Mouse (Mus musculus): Measurements from ENCODE around the gene Rgs3. TPM values are rescaled to one million over a fixed set of nuclear protein-coding genes. Genes with fewer than 3 reads are reported as not detected.

Rgs3 gene
- polyA plus RNA-seq, 1 experiment from 2014 or later, result 49.0 TPM

- Histone ChIP-seq H3K4me3 (no peak overlapping the region), H3K9ac (no peak overlapping the region), H3K9me3 (replicated peaks) (no peaks in the 10 kb centered on the region), H3K27me3 (no peaks in the 10 kb centered on the region), H3K36me3 (ENCODE audit: poor library complexity, severe bottlenecking) (no peaks in the 10 kb centered on the region), H3K4me2 (no peak overlapping the region), H3K4me1 (peaks cover 24% of the 10 kb centered on the region), H3K27ac (no peak overlapping the region)
- ATAC-seq, result peak; percentile 75
- WGBS, result 67% methylated on average over 9 of the region's 9 CpGs
Observed at GRCm38 (mm10) chr4:62737983-62738695, 178.5 kb downstream of the Rgs3 start.

- Histone ChIP-seq H3K9me3 (replicated peaks) (no peaks in the 10 kb centered on the region), H3K4me2 (no peak overlapping the region), H3K9ac (no peak overlapping the region), H3K27me3 (no peaks in the 10 kb centered on the region), H3K36me3 (ENCODE audit: poor library complexity, severe bottlenecking) (no peaks in the 10 kb centered on the region), H3K4me3 (no peak overlapping the region), H3K27ac (no peak overlapping the region), H3K4me1 (peaks cover 23% of the 10 kb centered on the region)
- 86% methylated on average over 3 of the region's 3 CpGs for WGBS
- ATAC-seq, result no peak
Observed at GRCm38 (mm10) chr4:62738996-62739395, 179.3 kb downstream of the Rgs3 start.

- 96% methylated on average over 4 of the region's 4 CpGs for WGBS
- Histone ChIP-seq H3K4me3 (no peak overlapping the region), H3K9ac (no peak overlapping the region), H3K9me3 (replicated peaks) (no peaks in the 10 kb centered on the region), H3K4me2 (no peak overlapping the region), H3K4me1 (peaks cover 26% of the 10 kb centered on the region), H3K27me3 (no peaks in the 10 kb centered on the region), H3K27ac (no peak overlapping the region), H3K36me3 (ENCODE audit: poor library complexity, severe bottlenecking) (no peaks in the 10 kb centered on the region)
- no peak for ATAC-seq
Observed at GRCm38 (mm10) chr4:62739591-62739990, 179.9 kb downstream of the Rgs3 start.

GRCm38 (mm10) chr4:62740282-62741054, 180.8 kb downstream of the Rgs3 start:
- Histone ChIP-seq H3K9me3 (replicated peaks) (no peaks in the 10 kb centered on the region), H3K4me3 (no peak overlapping the region), H3K9ac (no peak overlapping the region), H3K27ac (no peak overlapping the region), H3K4me2 (no peak overlapping the region), H3K36me3 (ENCODE audit: poor library complexity, severe bottlenecking) (no peaks in the 10 kb centered on the region), H3K27me3 (no peaks in the 10 kb centered on the region), H3K4me1 (peaks cover 29% of the 10 kb centered on the region)
- ATAC-seq, result no peak
- WGBS, result 91% methylated on average over 6 of the region's 6 CpGs

- H3K27ac ChIP-seq, result no peak overlapping the region
- 80% methylated on average over 5 of the region's 5 CpGs for WGBS
- H3K27me3 ChIP-seq, result no peaks in the 10 kb centered on the region
- H3K4me2 ChIP-seq, result no peak overlapping the region
- no peak overlapping the region for H3K9ac ChIP-seq
- peaks cover 23% of the 10 kb centered on the region for H3K4me1 ChIP-seq
- H3K4me3 ChIP-seq, result no peak overlapping the region
- no peaks in the 10 kb centered on the region for H3K36me3 ChIP-seq (ENCODE audit: poor library complexity, severe bottlenecking)
- ATAC-seq, result no peak
- no peaks in the 10 kb centered on the region for H3K9me3 ChIP-seq (replicated peaks)
Observed at GRCm38 (mm10) chr4:62741055-62741453, 181.4 kb downstream of the Rgs3 start.

- Histone ChIP-seq H3K27me3 (no peaks in the 10 kb centered on the region), H3K27ac (no peak overlapping the region), H3K4me1 (peaks cover 20% of the 10 kb centered on the region), H3K9me3 (replicated peaks) (no peaks in the 10 kb centered on the region), H3K36me3 (ENCODE audit: poor library complexity, severe bottlenecking) (no peaks in the 10 kb centered on the region), H3K4me3 (no peak overlapping the region), H3K9ac (no peak overlapping the region), H3K4me2 (no peak overlapping the region)
- no peak for ATAC-seq
- 6% methylated on average over 3 of the region's 3 CpGs for WGBS
Observed at GRCm38 (mm10) chr4:62741601-62742000, 182.0 kb downstream of the Rgs3 start.

- H3K27ac ChIP-seq, result no peak overlapping the region
- 66% methylated on average over 14 of the region's 14 CpGs for whole genome bisulfite sequencing
- no peaks in the 10 kb centered on the region for H3K36me3 ChIP-seq (ENCODE audit: poor library complexity, severe bottlenecking)
- H3K4me2 ChIP-seq, result no peak overlapping the region
- peaks cover 19% of the 10 kb centered on the region for H3K4me1 ChIP-seq
- no peaks in the 10 kb centered on the region for H3K9me3 ChIP-seq (replicated peaks)
- H3K9ac ChIP-seq, result no peak overlapping the region
- no peaks in the 10 kb centered on the region for H3K27me3 ChIP-seq
- ATAC-seq, result no peak
- no peak overlapping the region for H3K4me3 ChIP-seq
Observed at GRCm38 (mm10) chr4:62742885-62743760, 183.5 kb downstream of the Rgs3 start.

GRCm38 (mm10) chr4:62744534-62744956, 184.9 kb downstream of the Rgs3 start:
- no peak for ATAC-seq
- Histone ChIP-seq H3K9ac (no peak overlapping the region), H3K36me3 (ENCODE audit: poor library complexity, severe bottlenecking) (no peaks in the 10 kb centered on the region), H3K27ac (no peak overlapping the region), H3K4me2 (no peak overlapping the region), H3K9me3 (replicated peaks) (no peaks in the 10 kb centered on the region), H3K4me1 (peaks cover 15% of the 10 kb centered on the region), H3K27me3 (no peaks in the 10 kb centered on the region), H3K4me3 (no peak overlapping the region)
- 51% methylated on average over 10 of the region's 10 CpGs for WGBS

- Histone ChIP-seq H3K4me1 (peaks cover 15% of the 10 kb centered on the region), H3K27me3 (no peaks in the 10 kb centered on the region), H3K9me3 (replicated peaks) (no peaks in the 10 kb centered on the region), H3K4me2 (no peak overlapping the region), H3K36me3 (ENCODE audit: poor library complexity, severe bottlenecking) (no peaks in the 10 kb centered on the region), H3K4me3 (no peak overlapping the region), H3K9ac (no peak overlapping the region), H3K27ac (no peak overlapping the region)
- 39% methylated on average over 1 of the region's 1 CpGs for WGBS
- ATAC-seq, result no peak
Observed at GRCm38 (mm10) chr4:62744985-62745638, 185.5 kb downstream of the Rgs3 start.

Data from forebrain, embryonic 13.5 days (tissue).